Mouse (Mus musculus) hindbrain, embryonic 14.5 days (tissue): Measurements from ENCODE around the gene Smim1. TPM values are rescaled to one million over a fixed set of nuclear protein-coding genes. Genes with fewer than 3 reads are reported as not detected.

ENCODE experiments used
- ATAC-seq: fragments of 200-750 bp; cut with Nextera tagmentation; 2 replicates; pipeline ENCODE4 v1.8.0; 2017; ENCODE audit warnings: moderate number of reproducible peaks, mild to moderate bottlenecking, moderate TSS enrichment, moderate library complexity; ENCODE audit not compliant: low FRiP score
- DNase-seq: peaks from one replicate; pipeline ENCODE4 v3.0.0-alpha.2; 2015; ENCODE audit warnings: low spot score
- H3K27ac ChIP-seq: fragments of 300-500 bp; sonication (generic); 2 replicates; pipeline ENCODE4 v1.5.1; 2014; ENCODE audit warnings: mild to moderate bottlenecking, moderate library complexity
- H3K27me3 ChIP-seq: fragments of 300-500 bp; sonication (generic); 2 replicates; pipeline ENCODE4 v1.6.1; 2014; ENCODE audit warnings: mild to moderate bottlenecking, low read length, mixed read lengths; ENCODE audit not compliant: control insufficient read depth, insufficient read depth
- H3K36me3 ChIP-seq: fragments of 300-500 bp; sonication (generic); replicated peaks from 2 replicates; pipeline ENCODE4 v1.6.1; 2014; ENCODE audit not compliant: control insufficient read depth, insufficient read depth
- H3K4me1 ChIP-seq: fragments of 300-500 bp; sonication (generic); replicated peaks from 2 replicates; pipeline ENCODE4 v1.6.1; 2014; ENCODE audit warnings: antibody characterized with exemption, low read length, mixed read lengths; ENCODE audit not compliant: control insufficient read depth, insufficient read depth
- H3K4me2 ChIP-seq: fragments of 300-500 bp; sonication (generic); replicated peaks from 2 replicates; pipeline ENCODE4 v1.6.1; 2014; ENCODE audit warnings: mild to moderate bottlenecking, moderate library complexity
- H3K4me3 ChIP-seq: fragments of 300-500 bp; sonication (generic); replicated peaks from 2 replicates; pipeline ENCODE4 v1.5.1; 2014; ENCODE audit warnings: mild to moderate bottlenecking, low read length
- H3K9ac ChIP-seq: fragments of 300-500 bp; sonication (generic); 2 replicates; pipeline ENCODE4 v1.6.1; 2014
- H3K9me3 ChIP-seq: fragments of 300-500 bp; sonication (generic); 2 replicates; pipeline ENCODE4 v1.6.1; 2016; ENCODE audit warnings: low read length; ENCODE audit not compliant: control insufficient read depth
- WGBS: fragments of 180-500 bp; shearing (Covaris S2); extraction: QIAGEN DNeasy Blood & Tissue Kit; methylation state at CpG from one replicate; pipeline ENCODE4 v1.1.7; 2014; 5-methylcytosine and 5-hydroxymethylcytosine counted together
- polyA plus RNA-seq: library from polyadenylated mRNA; unstranded; fragments of >200 nt; fragmentation: Nextera tagmentation; extraction: Ambion mirVana; gene quantifications from 2 replicates; pipeline ENCODE4 v1.2.1, GENCODE M21; 2014

Gene Smim1
- polyA plus RNA-seq, 1 experiment from 2014 or later: 16.6 TPM

- Histone ChIP-seq H3K4me1 (peaks cover 16% of the 10 kb centered on the region), H3K9ac (peak overlapping the region; percentile 86), H3K27me3 (no peaks in the 10 kb centered on the region), H3K9me3 (no peaks in the 10 kb centered on the region), H3K4me3 (peak overlapping the region; percentile 100), H3K36me3 (peaks cover 31% of the 10 kb centered on the region), H3K4me2 (peak overlapping the region; percentile 99), H3K27ac (peak overlapping the region; percentile 15)
- DNase-seq (no peak), ATAC-seq (peak; percentile 46)
- 28% methylated on average over 13 of the region's 13 CpGs for WGBS
Measured at GRCm38 (mm10) chr4:154010907-154011645, 15.0 kb downstream of the Smim1 start.

- Histone ChIP-seq H3K4me1 (peaks cover 9% of the 10 kb centered on the region), H3K9ac (no peak overlapping the region), H3K27me3 (no peaks in the 10 kb centered on the region), H3K36me3 (peaks cover 48% of the 10 kb centered on the region), H3K9me3 (no peaks in the 10 kb centered on the region), H3K27ac (no peak overlapping the region), H3K4me2 (no peak overlapping the region), H3K4me3 (no peak overlapping the region)
- WGBS: 84% methylated on average over 4 of the region's 4 CpGs
- ATAC-seq (no peak), DNase-seq (no peak)
Measured at GRCm38 (mm10) chr4:154007759-154008158, 18.3 kb downstream of the Smim1 start.

GRCm38 (mm10) chr4:154006264-154006663, 19.8 kb downstream of the Smim1 start:
- WGBS: 91% methylated on average over 6 of the region's 6 CpGs
- ATAC-seq (no peak), DNase-seq (no peak)
- H3K27me3 ChIP-seq: no peaks in the 10 kb centered on the region
- H3K9ac ChIP-seq: no peak overlapping the region
- peaks cover 57% of the 10 kb centered on the region for H3K36me3 ChIP-seq
- H3K4me2 ChIP-seq: no peak overlapping the region
- H3K27ac ChIP-seq: no peak overlapping the region
- H3K9me3 ChIP-seq: no peaks in the 10 kb centered on the region
- H3K4me1 ChIP-seq: peaks cover 4% of the 10 kb centered on the region; the same call in 1 of the 2 replicates
- H3K4me3 ChIP-seq: no peak overlapping the region

- no peak overlapping the region for H3K27ac ChIP-seq
Measured at GRCm38 (mm10) chr4:154005488-154005887, 20.5 kb downstream of the Smim1 start.

GRCm38 (mm10) chr4:153993505-153993904, 32.5 kb downstream of the Smim1 start:
- WGBS: 90% methylated on average over 8 of the region's 8 CpGs
- Histone ChIP-seq H3K4me1 (no peaks in the 10 kb centered on the region), H3K9me3 (no peaks in the 10 kb centered on the region), H3K27me3 (no peaks in the 10 kb centered on the region), H3K4me2 (no peak overlapping the region), H3K9ac (no peak overlapping the region), H3K4me3 (no peak overlapping the region), H3K27ac (no peak overlapping the region), H3K36me3 (peaks cover 96% of the 10 kb centered on the region)
- ATAC-seq: no peak
- DNase-seq: no peak

More at GRCm38 (mm10) chr4:154005488-154005887, 20.5 kb downstream of the Smim1 start:
- Histone ChIP-seq H3K4me2 (no peak overlapping the region), H3K4me3 (no peak overlapping the region), H3K4me1 (no peaks in the 10 kb centered on the region), H3K9me3 (no peaks in the 10 kb centered on the region), H3K9ac (no peak overlapping the region), H3K27me3 (no peaks in the 10 kb centered on the region), H3K36me3 (peaks cover 57% of the 10 kb centered on the region)
- ATAC-seq: no peak
- 82% methylated on average over 5 of the region's 5 CpGs for WGBS
- DNase-seq: no peak

GRCm38 (mm10) chr4:153992715-153993114, 33.3 kb downstream of the Smim1 start:
- H3K36me3 ChIP-seq: peaks cover 96% of the 10 kb centered on the region
- no peak overlapping the region for H3K9ac ChIP-seq
- H3K4me1 ChIP-seq: no peaks in the 10 kb centered on the region
- ATAC-seq (no peak), DNase-seq (no peak)
- no peak overlapping the region for H3K4me2 ChIP-seq
- 89% methylated on average over 10 of the region's 10 CpGs for WGBS
- no peaks in the 10 kb centered on the region for H3K27me3 ChIP-seq
- no peak overlapping the region for H3K27ac ChIP-seq
- no peak overlapping the region for H3K4me3 ChIP-seq
- no peaks in the 10 kb centered on the region for H3K9me3 ChIP-seq

- no peak overlapping the region for H3K4me3 ChIP-seq
- no peaks in the 10 kb centered on the region for H3K9me3 ChIP-seq
- no peak overlapping the region for H3K27ac ChIP-seq
- ATAC-seq: no peak
- peaks cover 15% of the 10 kb centered on the region for H3K4me1 ChIP-seq
- no peaks in the 10 kb centered on the region for H3K27me3 ChIP-seq
- 79% methylated on average over 11 of the region's 11 CpGs for WGBS
- no peak for DNase-seq
- H3K4me2 ChIP-seq: no peak overlapping the region
- peaks cover 64% of the 10 kb centered on the region for H3K36me3 ChIP-seq
- H3K9ac ChIP-seq: no peak overlapping the region
Measured at GRCm38 (mm10) chr4:153980470-153980869, 45.6 kb downstream of the Smim1 start.

GRCm38 (mm10) chr4:153979243-153979642, 46.8 kb downstream of the Smim1 start:
- no peak for ATAC-seq
- Histone ChIP-seq H3K27ac (no peak overlapping the region), H3K9me3 (no peaks in the 10 kb centered on the region), H3K9ac (no peak overlapping the region), H3K36me3 (peaks cover 51% of the 10 kb centered on the region), H3K4me1 (peaks cover 15% of the 10 kb centered on the region), H3K4me3 (no peak overlapping the region), H3K27me3 (no peaks in the 10 kb centered on the region), H3K4me2 (no peak overlapping the region)
- 94% methylated on average over 10 of the region's 10 CpGs for WGBS
- no peak for DNase-seq

- Histone ChIP-seq H3K9me3 (no peaks in the 10 kb centered on the region), H3K27ac (no peak overlapping the region), H3K36me3 (peaks cover 31% of the 10 kb centered on the region), H3K4me1 (peaks cover 15% of the 10 kb centered on the region), H3K9ac (peak overlapping the region; percentile 87), H3K4me3 (peak overlapping the region; percentile 89), H3K27me3 (no peaks in the 10 kb centered on the region), H3K4me2 (peak overlapping the region; percentile 92)
- ATAC-seq (no peak), DNase-seq (no peak)
- WGBS: 37% methylated on average over 6 of the region's 6 CpGs
Measured at GRCm38 (mm10) chr4:153975768-153976167, 50.3 kb downstream of the Smim1 start.
